Mouse (Mus musculus): ENCODE results near the gene Zar1l. TPM values are rescaled to one million over a fixed set of nuclear protein-coding genes. Genes with fewer than 3 reads are reported as not detected.

Zar1l gene
- polyA plus RNA-seq, 1 experiment, result not detected

GRCm38 (mm10) chr5:150464721-150465120 lies 53.2 kb downstream of the Zar1l start:
- H3K4me1 ChIP-seq (ENCODE audit: control insufficient read depth), result peaks cover 2% of the 10 kb centered on the region; the same call in 1 of the 2 replicates
- no peaks in the 10 kb centered on the region for H3K27me3 ChIP-seq (ENCODE audit: control insufficient read depth)
- no peak for TF ChIP-seq GATA1 (IDR thresholded peaks at IDR 0.05; ENCODE audit: low read length)
- no peak for TF ChIP-seq TAL1 (IDR thresholded peaks at IDR 0.05; ENCODE audit: low read length)
- H3K4me3 ChIP-seq (replicated peaks), result no peak overlapping the region
- H3K36me3 ChIP-seq (ENCODE audit: control insufficient read depth), result no peaks in the 10 kb centered on the region; the same call in 1 of the 2 replicates
- no peaks in the 10 kb centered on the region; the same call in 1 of the 2 replicates for H3K9me3 ChIP-seq (ENCODE audit: control insufficient read depth, low read length)

GRCm38 (mm10) chr5:150459801-150460200 lies 58.2 kb downstream of the Zar1l start:
- Histone ChIP-seq H3K36me3 (ENCODE audit: control insufficient read depth) (no peaks in the 10 kb centered on the region), H3K4me1 (ENCODE audit: control insufficient read depth) (no peaks in the 10 kb centered on the region)

GRCm38 (mm10) chr5:150457904-150458739 lies 59.8 kb downstream of the Zar1l start:
- no peaks in the 10 kb centered on the region for H3K27me3 ChIP-seq (ENCODE audit: control insufficient read depth)
- H3K4me3 ChIP-seq (replicated peaks), result no peak overlapping the region
- H3K9me3 ChIP-seq (ENCODE audit: control insufficient read depth, low read length), result peaks cover 16% of the 10 kb centered on the region
- H3K4me1 ChIP-seq (ENCODE audit: control insufficient read depth), result no peaks in the 10 kb centered on the region
- no peak for TF ChIP-seq TAL1 (IDR thresholded peaks at IDR 0.05; ENCODE audit: low read length)
- TF ChIP-seq GATA1 (IDR thresholded peaks at IDR 0.05; ENCODE audit: low read length), result no peak
- H3K36me3 ChIP-seq (ENCODE audit: control insufficient read depth), result peaks cover 3% of the 10 kb centered on the region

More at GRCm38 (mm10) chr5:150459801-150460200, 58.2 kb downstream of the Zar1l start:
- no peaks in the 10 kb centered on the region for H3K27me3 ChIP-seq (ENCODE audit: control insufficient read depth)
- no peak for TF ChIP-seq TAL1 (IDR thresholded peaks at IDR 0.05; ENCODE audit: low read length)
- no peak for TF ChIP-seq GATA1 (IDR thresholded peaks at IDR 0.05; ENCODE audit: low read length)
- H3K9me3 ChIP-seq (ENCODE audit: control insufficient read depth, low read length), result peaks cover 3% of the 10 kb centered on the region
- no peak overlapping the region for H3K4me3 ChIP-seq (replicated peaks)

GRCm38 (mm10) chr5:150457165-150457903 lies 60.6 kb downstream of the Zar1l start:
- Histone ChIP-seq H3K36me3 (ENCODE audit: control insufficient read depth) (peaks cover 5% of the 10 kb centered on the region), H3K9me3 (ENCODE audit: control insufficient read depth, low read length) (peaks cover 21% of the 10 kb centered on the region)
- TF ChIP-seq TAL1 (IDR thresholded peaks at IDR 0.05; ENCODE audit: low read length) (no peak), GATA1 (IDR thresholded peaks at IDR 0.05; ENCODE audit: low read length) (no peak)

More at GRCm38 (mm10) chr5:150457165-150457903, 60.6 kb downstream of the Zar1l start:
- Histone ChIP-seq H3K27me3 (ENCODE audit: control insufficient read depth) (no peaks in the 10 kb centered on the region), H3K4me3 (replicated peaks) (no peak overlapping the region), H3K4me1 (ENCODE audit: control insufficient read depth) (no peaks in the 10 kb centered on the region)

Other genes starting within 250 kb of the Zar1l start
- gene Brca2, start 4.5 kb upstream of the Zar1l start, polyA plus RNA-seq (2012), result 1.4 and 1.5 TPM in 2 replicates
- 0.91 and 1.8 TPM in 2 replicates for gene N4bp2l1, start 79.0 kb upstream of the Zar1l start, polyA plus RNA-seq (2012)
- gene N4bp2l2, start 148.0 kb upstream of the Zar1l start, polyA plus RNA-seq (2012), result 1.4 and 1.5 TPM in 2 replicates
- 0.13 and 0.25 TPM in 2 replicates for gene Pds5b, start 155.6 kb upstream of the Zar1l start, polyA plus RNA-seq (2012)